Mouse (Mus musculus): ENCODE data around the gene Lrrc74a. TPM values are rescaled to one million over a fixed set of nuclear protein-coding genes. Genes with fewer than 3 reads are reported as not detected.

Gene Lrrc74a
- total and polyA plus RNA-seq, 3 experiments: 0.05 TPM; not detected in 2

DNA sequence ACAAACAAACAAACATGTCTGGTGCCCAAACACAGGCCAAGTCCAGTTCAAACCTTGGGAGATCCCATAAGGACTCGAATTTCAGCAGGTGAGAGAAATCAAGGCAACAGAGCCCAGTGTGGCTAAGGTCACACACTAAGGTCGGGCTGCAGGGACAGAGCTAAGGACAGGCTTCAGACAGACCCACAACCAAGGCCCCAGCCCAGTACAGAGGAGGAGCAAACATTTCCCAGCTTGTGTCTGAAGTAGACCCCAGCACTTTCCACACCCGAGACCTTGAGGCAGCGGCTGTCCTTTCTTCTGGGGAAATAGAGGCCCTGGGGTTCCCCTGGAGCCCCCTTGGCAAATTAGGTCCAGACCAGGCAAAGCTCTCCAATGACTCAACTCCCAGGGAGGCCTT, 66.2 kb downstream of the Lrrc74a start:
- ATAC-seq (ENCODE audit: extremely low read depth, insufficient number of reproducible peaks, low FRiP score, poor library complexity, severe bottlenecking) (no peak), DNase-seq (ENCODE audit: low spot score) (no peak)
- Histone ChIP-seq H3K36me3 (replicated peaks) (no peaks in the 10 kb centered on the region), H3K4me3 (ENCODE audit: low read depth, low read length) (peak overlapping the region; percentile 62; the same call in 1 of the 2 replicates), H3K4me1 (ENCODE audit: insufficient read depth, low read depth, low read length) (peaks cover 64% of the 10 kb centered on the region), H3K9me3 (replicated peaks) (no peaks in the 10 kb centered on the region), H3K27me3 (ENCODE audit: insufficient read depth, low read length) (peaks cover 19% of the 10 kb centered on the region)
- TF ChIP-seq GATA1 (IDR thresholded peaks at IDR 0.05; ENCODE audit: borderline replicate concordance, low read length) (no peak), CTCF (IDR thresholded peaks at IDR 0.05; ENCODE audit: low read depth, low read length) (no peak), GATA2 (IDR thresholded peaks at IDR 0.05; ENCODE audit: borderline replicate concordance, low read depth, low read length) (no peak), TAL1 (conservative IDR thresholded peaks at IDR 0.05; ENCODE audit: low read depth, low read length) (no peak), POLR2AphosphoS5 (IDR thresholded peaks at IDR 0.05; ENCODE audit: insufficient replicate concordance, low read depth, low read length) (no peak)

DNA sequence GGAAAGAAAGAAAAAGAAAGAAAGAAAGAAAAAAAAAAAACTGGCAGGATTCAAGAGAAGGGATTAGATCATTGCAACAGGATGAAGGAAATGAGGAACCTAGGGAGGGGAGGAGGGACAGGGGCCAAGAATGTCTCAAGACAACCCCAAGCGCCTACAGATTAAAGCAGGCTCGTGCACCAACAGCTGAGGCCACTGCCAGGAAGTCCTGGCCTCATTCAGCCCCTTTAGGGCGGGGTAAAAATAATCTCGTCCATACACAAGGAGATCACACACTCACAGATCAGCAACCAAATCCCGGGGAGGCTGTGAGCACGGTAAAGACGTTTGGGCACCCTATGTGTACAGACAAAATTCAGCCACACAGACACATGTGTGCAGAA, 66.6 kb downstream of the Lrrc74a start:
- ATAC-seq (ENCODE audit: extremely low read depth, insufficient number of reproducible peaks, low FRiP score, poor library complexity, severe bottlenecking): peak; percentile 84
- H3K4me1 ChIP-seq (ENCODE audit: insufficient read depth, low read depth, low read length): peaks cover 60% of the 10 kb centered on the region

DNA sequence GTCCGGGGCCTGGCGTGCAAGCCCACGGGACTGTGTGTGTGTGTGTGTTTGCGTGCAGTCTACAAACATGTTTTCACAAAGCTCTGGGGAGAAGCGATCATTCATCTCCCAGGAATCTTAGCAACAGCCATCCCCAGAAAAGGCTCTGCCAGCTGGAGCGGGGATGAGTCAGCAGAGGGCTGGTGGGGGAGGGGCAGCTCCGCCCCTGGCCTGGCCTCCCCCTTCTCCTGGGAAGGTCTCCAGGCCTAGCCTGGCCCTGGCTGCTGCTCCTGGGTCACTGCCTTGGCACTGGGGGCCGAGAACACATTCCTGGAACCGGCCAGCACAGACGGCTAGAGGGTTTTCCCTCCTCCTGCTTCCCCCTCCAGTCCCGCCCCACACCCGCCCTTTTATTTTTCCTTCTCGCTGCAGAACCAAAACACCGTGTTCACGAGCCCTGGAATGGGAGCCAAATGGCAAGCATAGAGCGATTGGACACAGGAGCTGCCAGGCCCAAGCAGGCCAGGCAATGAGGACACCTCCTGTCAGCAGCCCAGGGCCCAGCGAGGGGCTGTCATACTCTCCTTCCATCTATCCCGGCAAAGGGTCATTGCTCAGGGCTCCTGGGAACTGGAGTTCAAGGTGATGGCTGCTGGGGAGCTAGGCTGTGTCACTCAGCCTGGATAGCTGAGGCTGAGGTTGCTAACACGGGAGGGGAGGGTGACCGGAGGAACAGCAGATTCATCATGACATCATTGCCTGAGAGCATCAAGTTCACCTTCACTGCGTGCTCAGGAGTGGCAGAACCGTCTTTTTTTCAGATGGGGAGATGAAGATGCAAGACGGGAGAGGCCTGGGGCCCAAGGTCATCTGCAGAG, 67.2 kb downstream of the Lrrc74a start:
- H3K36me3 ChIP-seq (replicated peaks): no peaks in the 10 kb centered on the region
- peak overlapping the region; percentile 70 for H3K4me3 ChIP-seq (ENCODE audit: low read depth, low read length)
- TF ChIP-seq CTCF (IDR thresholded peaks at IDR 0.05; ENCODE audit: low read depth, low read length) (no peak), POLR2AphosphoS5 (IDR thresholded peaks at IDR 0.05; ENCODE audit: insufficient replicate concordance, low read depth, low read length) (no peak), GATA1 (IDR thresholded peaks at IDR 0.05; ENCODE audit: borderline replicate concordance, low read length) (no peak), GATA2 (IDR thresholded peaks at IDR 0.05; ENCODE audit: borderline replicate concordance, low read depth, low read length) (no peak), TAL1 (conservative IDR thresholded peaks at IDR 0.05; ENCODE audit: low read depth, low read length) (no peak; the same call in 1 of the 2 replicates)
- peaks cover 28% of the 10 kb centered on the region for H3K27me3 ChIP-seq (ENCODE audit: insufficient read depth, low read length)
- H3K9me3 ChIP-seq (replicated peaks): no peaks in the 10 kb centered on the region
- DNase-seq (ENCODE audit: low spot score): peak; percentile 86
- peak; percentile 55 for ATAC-seq (ENCODE audit: extremely low read depth, insufficient number of reproducible peaks, low FRiP score, poor library complexity, severe bottlenecking)
- peaks cover 58% of the 10 kb centered on the region for H3K4me1 ChIP-seq (ENCODE audit: insufficient read depth, low read depth, low read length)

More for the DNA sequence above, 66.6 kb downstream of the Lrrc74a start:
- H3K9me3 ChIP-seq (replicated peaks): no peaks in the 10 kb centered on the region
- no peaks in the 10 kb centered on the region for H3K36me3 ChIP-seq (replicated peaks)
- TF ChIP-seq CTCF (IDR thresholded peaks at IDR 0.05; ENCODE audit: low read depth, low read length) (no peak), GATA2 (IDR thresholded peaks at IDR 0.05; ENCODE audit: borderline replicate concordance, low read depth, low read length) (no peak), GATA1 (IDR thresholded peaks at IDR 0.05; ENCODE audit: borderline replicate concordance, low read length) (no peak), TAL1 (conservative IDR thresholded peaks at IDR 0.05; ENCODE audit: low read depth, low read length) (peak; percentile 22; the same call in 1 of the 2 replicates), POLR2AphosphoS5 (IDR thresholded peaks at IDR 0.05; ENCODE audit: insufficient replicate concordance, low read depth, low read length) (no peak)
- H3K27me3 ChIP-seq (ENCODE audit: insufficient read depth, low read length): peaks cover 23% of the 10 kb centered on the region
- DNase-seq (ENCODE audit: low spot score): peak; percentile 96
- H3K4me3 ChIP-seq (ENCODE audit: low read depth, low read length): peak overlapping the region; percentile 70

DNA sequence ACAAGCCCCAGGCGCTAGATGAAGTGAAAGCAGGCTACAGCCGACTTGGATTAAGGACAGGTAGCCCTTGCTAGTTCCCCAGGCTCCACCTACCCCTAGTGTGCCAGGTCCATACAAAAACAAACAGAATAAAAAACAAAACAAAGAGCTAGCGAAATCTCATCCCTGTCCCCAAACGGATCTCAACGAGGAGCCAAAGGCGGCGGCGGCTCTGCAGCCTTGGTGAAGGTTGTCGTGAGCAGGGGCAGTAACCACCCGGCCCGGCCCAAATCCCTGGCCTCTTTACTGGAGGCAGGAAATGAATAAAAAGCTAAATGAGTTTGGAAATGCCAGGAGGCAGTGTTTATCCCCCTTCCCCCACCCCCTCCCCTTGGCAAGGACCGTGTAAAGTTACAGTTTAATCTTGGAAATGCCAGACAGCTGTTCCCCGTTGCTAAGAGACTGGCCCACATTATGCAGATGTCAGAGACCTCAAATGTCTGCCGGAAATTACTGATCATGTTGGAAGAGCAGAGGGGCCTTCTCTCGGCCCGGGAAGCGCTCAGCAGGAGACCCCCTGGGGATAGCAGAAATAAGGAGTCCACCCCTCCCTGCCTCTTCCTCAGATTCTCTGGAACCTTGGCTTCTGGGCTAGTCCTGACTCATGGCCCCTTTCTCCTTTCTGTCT, 68.0 kb downstream of the Lrrc74a start:
- DNase-seq (ENCODE audit: low spot score): peak; percentile 68
- Histone ChIP-seq H3K9me3 (replicated peaks) (no peaks in the 10 kb centered on the region), H3K4me1 (ENCODE audit: insufficient read depth, low read depth, low read length) (peaks cover 57% of the 10 kb centered on the region), H3K27me3 (ENCODE audit: insufficient read depth, low read length) (peaks cover 36% of the 10 kb centered on the region), H3K4me3 (ENCODE audit: low read depth, low read length) (peak overlapping the region; percentile 70), H3K36me3 (replicated peaks) (no peaks in the 10 kb centered on the region)
- no peak for TF ChIP-seq GATA1 (IDR thresholded peaks at IDR 0.05; ENCODE audit: borderline replicate concordance, low read length)
- no peak for TF ChIP-seq TAL1 (conservative IDR thresholded peaks at IDR 0.05; ENCODE audit: low read depth, low read length)
- TF ChIP-seq CTCF (IDR thresholded peaks at IDR 0.05; ENCODE audit: low read depth, low read length): no peak
- no peak for TF ChIP-seq GATA2 (IDR thresholded peaks at IDR 0.05; ENCODE audit: borderline replicate concordance, low read depth, low read length)
- TF ChIP-seq POLR2AphosphoS5 (IDR thresholded peaks at IDR 0.05; ENCODE audit: insufficient replicate concordance, low read depth, low read length): no peak
- ATAC-seq (ENCODE audit: extremely low read depth, insufficient number of reproducible peaks, low FRiP score, poor library complexity, severe bottlenecking): no peak

DNA sequence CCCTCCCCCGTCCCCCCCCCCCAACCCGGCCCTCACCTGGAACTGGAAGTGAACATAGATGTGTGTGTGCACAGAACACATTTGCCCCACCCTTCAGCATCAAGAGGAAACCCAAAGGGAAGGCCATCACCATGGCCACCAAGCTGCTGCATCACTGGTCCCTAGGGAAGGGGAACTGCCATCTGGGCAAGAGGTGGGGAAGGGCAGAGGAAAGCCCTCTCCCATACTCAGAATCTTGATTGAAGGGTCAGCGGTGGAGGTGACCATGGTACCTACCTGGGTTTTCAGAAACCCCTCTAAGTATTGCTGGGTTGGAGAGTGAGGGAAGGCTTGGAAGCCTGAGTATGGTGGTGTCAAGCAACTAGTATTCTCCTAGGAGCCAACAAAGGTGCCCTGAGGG, 68.7 kb downstream of the Lrrc74a start:
- no peak for ATAC-seq (ENCODE audit: extremely low read depth, insufficient number of reproducible peaks, low FRiP score, poor library complexity, severe bottlenecking)

More for the DNA sequence above, 68.7 kb downstream of the Lrrc74a start:
- H3K4me3 ChIP-seq (ENCODE audit: low read depth, low read length): no peak overlapping the region
- TF ChIP-seq GATA1 (IDR thresholded peaks at IDR 0.05; ENCODE audit: borderline replicate concordance, low read length): no peak
- no peak for TF ChIP-seq CTCF (IDR thresholded peaks at IDR 0.05; ENCODE audit: low read depth, low read length)
- TF ChIP-seq GATA2 (IDR thresholded peaks at IDR 0.05; ENCODE audit: borderline replicate concordance, low read depth, low read length): no peak
- TF ChIP-seq POLR2AphosphoS5 (IDR thresholded peaks at IDR 0.05; ENCODE audit: insufficient replicate concordance, low read depth, low read length): no peak
- TF ChIP-seq TAL1 (conservative IDR thresholded peaks at IDR 0.05; ENCODE audit: low read depth, low read length): no peak
- no peaks in the 10 kb centered on the region for H3K9me3 ChIP-seq (replicated peaks)
- H3K27me3 ChIP-seq (ENCODE audit: insufficient read depth, low read length): peaks cover 42% of the 10 kb centered on the region
- peaks cover 57% of the 10 kb centered on the region for H3K4me1 ChIP-seq (ENCODE audit: insufficient read depth, low read depth, low read length)
- no peak for DNase-seq (ENCODE audit: low spot score)
- no peaks in the 10 kb centered on the region for H3K36me3 ChIP-seq (replicated peaks)
